Mouse (Mus musculus) heart, adult 2 months (tissue): Measurements from ENCODE around the gene Trpv4.

Experiments used
- CTCF ChIP-seq: fragments of 200-600 bp; IDR thresholded peaks from 2 replicates; pipeline ENCODE4 v1.8.1; 2022; ENCODE audit warnings: antibody characterized with exemption, mild to moderate bottlenecking, moderate library complexity
- EP300 ChIP-seq: fragments of 200-500 bp; IDR thresholded peaks from 2 replicates; pipeline ENCODE4 v1.6.1; 2011; ENCODE audit warnings: low read depth, low read length, control low read depth; ENCODE audit not compliant: insufficient read depth
- POLR2A ChIP-seq: fragments of 200-500 bp; IDR thresholded peaks from 2 replicates; pipeline ENCODE4 v1.6.1; 2011; ENCODE audit warnings: mild to moderate bottlenecking, low read depth, low read length, control low read depth; ENCODE audit not compliant: insufficient read depth

- TF ChIP-seq POLR2A, result no peak
- TF ChIP-seq CTCF, result no peak
- TF ChIP-seq EP300, result no peak
Observed at GRCm38 (mm10) chr5:114699015-114699414, 40.8 kb upstream of the Trpv4 start.
